Mouse (Mus musculus) E14TG2a.4 (cell line): ENCODE measurements at regions not wholly inside any gene's neighbourhood (a gene's known extent, or its start where the extent isn't known, plus 50 kb on each side); places are given as distances from the start of the nearest gene placed in this dataset.

ENCODE experiments used
- CTCF ChIP-seq: conservative IDR thresholded peaks from 2 replicates; pipeline ENCODE4 v1.5.1; 2014; ENCODE audit warnings: low read length
- NANOG ChIP-seq: IDR thresholded peaks from 2 replicates; pipeline ENCODE4 v1.6.1; 2014; ENCODE audit warnings: borderline replicate concordance, low read length, mixed read lengths

DNA sequence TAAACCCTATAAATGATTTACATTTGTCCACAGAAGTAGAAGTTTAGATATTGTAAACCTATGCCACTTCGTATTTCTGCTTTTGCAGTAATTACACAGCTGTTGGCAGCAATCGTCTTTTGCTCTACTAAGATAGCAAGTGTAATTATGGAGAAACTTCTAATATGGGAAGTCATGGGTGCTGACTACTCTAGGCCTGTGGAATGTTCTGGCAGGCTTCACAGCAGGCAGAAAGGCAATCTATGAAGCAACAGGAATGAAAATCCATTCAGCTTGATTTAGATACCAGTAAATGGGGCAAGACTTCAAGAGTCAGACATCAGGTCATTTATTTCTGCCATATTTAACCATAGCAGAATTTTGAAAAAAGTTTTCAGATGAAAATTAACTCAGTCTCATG lies 405.9 kb downstream of the Gm11232 start:
- no peak for TF ChIP-seq NANOG
- no peak for TF ChIP-seq CTCF
